Mouse (Mus musculus) spleen, adult 2 months (tissue): Measurements from ENCODE around the gene Zbed4.

Source experiments
- CTCF ChIP-seq: fragments of 200-500 bp; IDR thresholded peaks from 2 replicates; pipeline ENCODE4 v1.5.1; 2011; ENCODE audit warnings: mild to moderate bottlenecking, inconsistent platforms; ENCODE audit not compliant: insufficient read depth, insufficient read length, insufficient replicate concordance; ENCODE audit errors: extremely low read depth
- POLR2A ChIP-seq: fragments of 200-500 bp; IDR thresholded peaks from 2 replicates; pipeline ENCODE4 v1.6.1; 2011; ENCODE audit warnings: low read depth, low read length, inconsistent platforms

DNA sequence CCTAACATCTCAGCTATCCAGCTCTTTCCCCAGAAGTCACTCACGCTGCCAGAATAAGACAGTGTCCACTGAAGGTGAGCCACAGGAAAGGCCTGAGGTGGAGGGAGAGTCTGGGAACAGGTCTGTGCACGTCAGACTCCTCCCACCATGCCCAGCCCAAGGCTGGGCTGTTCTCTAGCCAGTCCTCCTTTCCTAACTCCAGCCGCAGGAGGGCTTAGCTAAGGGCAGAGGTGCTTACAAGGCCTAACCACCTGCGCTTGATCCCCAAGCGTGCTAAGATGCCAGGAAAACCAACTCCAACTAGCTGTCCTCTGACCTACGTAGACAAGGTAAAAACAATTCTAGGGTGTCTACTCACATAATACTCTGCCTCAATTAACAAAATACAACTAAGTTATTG lies 45.1 kb upstream of the Zbed4 start:
- TF ChIP-seq POLR2A = no peak
- TF ChIP-seq CTCF = no peak
